Mouse (Mus musculus) limb, embryonic 11.5 days (tissue): Measurements from ENCODE around the gene Phb2. TPM values are rescaled to one million over a fixed set of nuclear protein-coding genes. Genes with fewer than 3 reads are reported as not detected.

ENCODE experiments used
- ATAC-seq: fragments of 200-750 bp; cut with Nextera tagmentation; 2 replicates; pipeline ENCODE4 v1.8.0; 2017; ENCODE audit warnings: low read depth; ENCODE audit not compliant: insufficient number of reproducible peaks, low FRiP score, low TSS enrichment
- DNase-seq: peaks from one replicate; pipeline ENCODE4 v3.0.0-alpha.2; 2015; ENCODE audit warnings: low spot score
- H3K27ac ChIP-seq: fragments of 300-500 bp; sonication (generic); replicated peaks from 2 replicates; pipeline ENCODE4 v1.5.1; 2014; ENCODE audit warnings: low read depth, mild to moderate bottlenecking, low read length
- H3K27me3 ChIP-seq: fragments of 300-500 bp; sonication (generic); 2 replicates; pipeline ENCODE4 v1.6.1; 2014; ENCODE audit warnings: mild to moderate bottlenecking, low read length, mixed read lengths; ENCODE audit not compliant: control insufficient read depth, insufficient read depth
- H3K36me3 ChIP-seq: fragments of 300-500 bp; sonication (generic); 2 replicates; pipeline ENCODE4 v1.6.1; 2014; ENCODE audit warnings: mild to moderate bottlenecking, low read length, moderate library complexity, mixed read lengths; ENCODE audit not compliant: control insufficient read depth, insufficient read depth
- H3K4me1 ChIP-seq: fragments of 300-500 bp; sonication (generic); 2 replicates; pipeline ENCODE4 v1.6.1; 2014; ENCODE audit warnings: low read length, mixed read lengths; ENCODE audit not compliant: control insufficient read depth, insufficient read depth
- H3K4me2 ChIP-seq: fragments of 300-500 bp; sonication (generic); 2 replicates; pipeline ENCODE4 v1.6.1; 2014; ENCODE audit warnings: low read depth, mild to moderate bottlenecking, moderate library complexity; ENCODE audit not compliant: severe bottlenecking
- H3K4me3 ChIP-seq: fragments of 300-500 bp; sonication (generic); 2 replicates; pipeline ENCODE4 v1.5.1; 2014; ENCODE audit warnings: low read depth, low read length
- H3K9ac ChIP-seq: fragments of 300-500 bp; sonication (generic); 2 replicates; pipeline ENCODE4 v1.6.1; 2014; ENCODE audit warnings: mild to moderate bottlenecking, low read length
- H3K9me3 ChIP-seq: fragments of 300-500 bp; sonication (generic); 2 replicates; pipeline ENCODE4 v1.6.1; 2016; ENCODE audit warnings: low read length; ENCODE audit not compliant: control insufficient read depth
- WGBS: fragments of 180-500 bp; shearing (Covaris S2); extraction: QIAGEN DNeasy Blood & Tissue Kit; methylation state at CpG from one replicate; pipeline ENCODE4 v1.1.7; 2014; 5-methylcytosine and 5-hydroxymethylcytosine counted together
- polyA plus RNA-seq: library from polyadenylated mRNA; unstranded; fragments of >200 nt; fragmentation: Nextera tagmentation; extraction: Ambion mirVana; gene quantifications from 2 replicates; pipeline ENCODE4 v1.2.1, GENCODE M21; 2014

Phb2 gene
- polyA plus RNA-seq, 1 experiment from 2014 or later = 427 TPM

DNA sequence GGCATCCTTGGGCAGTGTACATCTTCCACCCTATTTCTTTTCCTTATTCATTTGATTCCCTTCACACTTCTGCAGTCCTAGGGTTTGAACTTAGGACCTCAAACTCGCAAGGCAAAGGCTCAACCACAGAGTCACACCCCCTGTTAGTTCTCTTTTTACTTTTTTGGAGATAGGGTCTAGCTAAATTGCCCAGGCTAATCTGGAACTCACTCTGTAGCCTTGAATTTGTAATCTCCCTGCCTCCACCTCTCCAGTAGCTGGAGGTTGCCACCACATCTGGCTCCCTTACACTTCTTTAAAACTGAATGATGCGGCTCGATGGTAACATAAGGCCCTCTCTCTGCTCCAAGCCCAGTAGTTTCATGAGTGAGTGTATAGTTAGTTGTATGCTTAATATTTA lies 22.3 kb downstream of the Phb2 start:
- ATAC-seq = no peak

DNA sequence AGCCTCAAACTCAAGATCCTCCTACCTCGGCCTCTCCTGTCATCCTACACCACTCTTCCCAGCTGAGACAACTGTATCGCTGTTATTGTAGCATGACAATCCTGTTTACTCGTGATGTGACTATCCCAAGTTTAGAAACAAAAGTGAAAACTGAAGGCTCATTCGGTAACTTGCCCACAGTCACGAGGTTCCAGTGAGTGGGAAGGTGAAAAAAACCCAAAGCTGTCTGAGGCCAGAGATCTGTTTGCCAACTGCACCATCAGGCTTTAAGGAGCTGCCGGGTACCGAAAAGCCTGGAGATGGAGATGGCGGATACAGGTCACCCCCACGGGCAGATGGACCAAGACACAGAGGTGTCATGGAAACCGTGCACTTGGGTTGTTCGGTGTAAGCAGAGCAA lies 24.9 kb downstream of the Phb2 start:
- H3K9ac ChIP-seq = no peak overlapping the region

More for the DNA sequence above, 22.3 kb downstream of the Phb2 start:
- WGBS = 88% methylated on average over 3 of the region's 3 CpGs
- H3K27me3 ChIP-seq = no peaks in the 10 kb centered on the region
- H3K4me2 ChIP-seq = no peak overlapping the region
- DNase-seq = no peak
- no peaks in the 10 kb centered on the region for H3K36me3 ChIP-seq
- H3K4me1 ChIP-seq = peaks cover 9% of the 10 kb centered on the region
- no peak overlapping the region for H3K9ac ChIP-seq
- no peaks in the 10 kb centered on the region for H3K9me3 ChIP-seq
- H3K4me3 ChIP-seq = no peak overlapping the region
- no peak overlapping the region for H3K27ac ChIP-seq

DNA sequence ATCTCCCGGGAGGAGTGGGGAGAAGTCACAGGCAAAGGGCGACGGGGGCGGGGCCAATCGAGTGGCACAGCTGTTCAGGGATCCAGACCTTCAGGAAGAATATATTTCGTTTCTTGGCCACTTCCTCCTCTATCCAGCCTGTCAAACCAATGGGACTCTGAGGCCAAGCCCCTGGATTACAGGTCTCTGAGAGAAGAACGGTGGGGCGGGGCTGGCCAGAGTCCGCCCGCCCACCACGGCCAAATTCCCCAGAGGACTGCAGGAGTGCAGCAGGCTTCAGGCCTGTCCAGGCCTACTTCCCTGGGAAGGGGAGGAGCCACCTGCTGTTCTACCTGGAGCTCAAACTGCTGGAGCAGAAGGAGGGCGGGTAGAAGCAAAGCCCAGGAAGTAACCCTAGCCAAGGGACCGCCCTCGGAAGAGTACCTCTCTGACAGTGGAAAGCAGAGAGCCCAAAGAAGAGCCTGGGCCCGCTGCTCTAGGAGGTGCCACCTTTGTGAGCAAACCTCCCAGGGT lies 26.4 kb downstream of the Phb2 start, which contains the start of gene Ptpn6:
Ptpn6 (minus strand) TSS at position 204 of the 513 bp plus-strand sequence.
- no peak for ATAC-seq
- H3K4me3 ChIP-seq = no peak within 1 kb of the TSS
- H3K4me2 ChIP-seq = no peak within 1 kb of the TSS
- 34% methylated on average over 15 of the region's 15 CpGs for WGBS
- H3K27ac ChIP-seq = no peak within 1 kb of the TSS
- H3K9me3 ChIP-seq = no peaks in the 10 kb centered on the region
- peaks cover 4% of the 10 kb centered on the region; the same call in 1 of the 2 replicates for H3K36me3 ChIP-seq
- DNase-seq = peak; percentile 54
- H3K27me3 ChIP-seq = no peaks in the 10 kb centered on the region
- no peak within 1 kb of the TSS for H3K9ac ChIP-seq
- H3K4me1 ChIP-seq = peaks cover 2% of the 10 kb centered on the region; the same call in 1 of the 2 replicates

More for the DNA sequence above, 24.9 kb downstream of the Phb2 start:
- no peak for ATAC-seq
- WGBS = 92% methylated on average over 11 of the region's 11 CpGs
- Histone ChIP-seq H3K27ac (no peak overlapping the region), H3K4me1 (peaks cover 11% of the 10 kb centered on the region), H3K4me3 (no peak overlapping the region), H3K9me3 (no peaks in the 10 kb centered on the region), H3K27me3 (no peaks in the 10 kb centered on the region), H3K4me2 (no peak overlapping the region), H3K36me3 (no peaks in the 10 kb centered on the region)
- no peak for DNase-seq

DNA sequence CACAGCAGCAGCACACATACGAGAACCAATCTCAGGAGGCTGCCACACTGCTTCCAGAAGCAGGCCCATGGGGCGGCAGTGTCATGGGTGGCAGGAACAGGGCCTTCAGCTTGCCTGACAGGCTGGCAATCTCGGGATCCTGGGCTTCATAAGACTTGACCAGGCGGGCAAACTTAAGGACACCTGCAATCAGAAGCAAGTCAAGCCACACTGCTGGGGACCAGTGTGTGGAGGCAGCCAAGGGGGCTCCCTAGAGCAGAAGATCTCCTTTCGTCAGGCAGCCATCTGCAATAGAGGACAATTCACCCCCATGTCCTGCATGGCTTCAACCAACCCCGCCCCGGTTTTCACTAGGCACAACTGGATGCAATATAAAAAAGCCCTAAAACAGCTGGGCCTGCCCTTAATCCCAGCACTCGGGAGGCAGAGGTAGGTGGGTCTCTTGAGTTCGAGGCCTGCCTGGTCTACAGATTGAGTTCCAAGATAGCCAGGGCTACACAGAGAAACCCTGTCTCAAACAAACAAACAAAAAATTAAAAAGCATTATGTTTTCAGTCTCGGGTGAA lies 27.2 kb downstream of the Phb2 start:
- Histone ChIP-seq H3K4me2 (no peak overlapping the region), H3K27ac (no peak overlapping the region), H3K4me3 (no peak overlapping the region), H3K9ac (no peak overlapping the region), H3K36me3 (peaks cover 4% of the 10 kb centered on the region; the same call in 1 of the 2 replicates), H3K27me3 (no peaks in the 10 kb centered on the region), H3K9me3 (no peaks in the 10 kb centered on the region), H3K4me1 (peaks cover 2% of the 10 kb centered on the region; the same call in 1 of the 2 replicates)
- 86% methylated on average over 10 of the region's 10 CpGs for WGBS
- ATAC-seq = no peak
- no peak for DNase-seq

DNA sequence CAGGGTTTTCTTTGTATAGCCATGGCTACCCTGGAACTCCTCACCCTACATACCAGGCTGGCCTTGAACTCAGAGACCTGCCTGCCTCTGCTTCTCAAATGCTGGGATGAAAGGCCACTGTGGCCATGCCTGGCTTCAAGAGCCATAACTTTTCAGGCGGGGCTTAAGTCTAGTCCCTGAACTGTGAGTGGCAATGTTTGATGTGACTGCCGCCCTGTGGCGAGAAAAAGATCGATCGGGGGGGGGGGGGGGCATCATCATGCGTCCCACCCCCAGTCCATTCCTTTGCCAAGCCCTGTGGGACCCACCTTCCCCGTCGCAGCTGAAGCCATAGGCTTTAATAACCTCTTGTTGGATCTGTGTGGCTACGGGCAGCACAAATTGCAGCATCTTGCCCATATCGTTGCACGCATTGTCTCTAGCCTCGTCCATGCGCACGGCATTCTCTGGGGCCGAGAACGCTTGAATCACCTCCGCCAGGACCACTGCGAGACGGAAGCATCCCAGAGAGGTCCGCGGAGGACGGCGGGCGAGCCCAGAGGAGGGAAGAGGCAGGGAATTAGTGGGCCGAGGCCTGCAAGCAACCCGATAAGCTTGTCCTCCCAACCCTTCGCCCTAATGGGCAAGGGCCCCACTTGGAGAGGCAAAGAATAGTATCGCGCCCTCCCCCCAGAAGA lies 28.2 kb downstream of the Phb2 start:
- H3K4me2 ChIP-seq = peak overlapping the region; percentile 80
- ATAC-seq (peak; percentile 8; the same call in 1 of the 2 replicates), DNase-seq (no peak)
- peaks cover 11% of the 10 kb centered on the region for H3K36me3 ChIP-seq
- peak overlapping the region; percentile 95 for H3K9ac ChIP-seq
- under 1% methylated on average over 29 of the region's 29 CpGs for WGBS
- peak overlapping the region; percentile 67 for H3K4me3 ChIP-seq
- no peaks in the 10 kb centered on the region for H3K9me3 ChIP-seq
- H3K27ac ChIP-seq = peak overlapping the region; percentile 99
- H3K4me1 ChIP-seq = peaks cover 10% of the 10 kb centered on the region
- no peaks in the 10 kb centered on the region for H3K27me3 ChIP-seq

DNA sequence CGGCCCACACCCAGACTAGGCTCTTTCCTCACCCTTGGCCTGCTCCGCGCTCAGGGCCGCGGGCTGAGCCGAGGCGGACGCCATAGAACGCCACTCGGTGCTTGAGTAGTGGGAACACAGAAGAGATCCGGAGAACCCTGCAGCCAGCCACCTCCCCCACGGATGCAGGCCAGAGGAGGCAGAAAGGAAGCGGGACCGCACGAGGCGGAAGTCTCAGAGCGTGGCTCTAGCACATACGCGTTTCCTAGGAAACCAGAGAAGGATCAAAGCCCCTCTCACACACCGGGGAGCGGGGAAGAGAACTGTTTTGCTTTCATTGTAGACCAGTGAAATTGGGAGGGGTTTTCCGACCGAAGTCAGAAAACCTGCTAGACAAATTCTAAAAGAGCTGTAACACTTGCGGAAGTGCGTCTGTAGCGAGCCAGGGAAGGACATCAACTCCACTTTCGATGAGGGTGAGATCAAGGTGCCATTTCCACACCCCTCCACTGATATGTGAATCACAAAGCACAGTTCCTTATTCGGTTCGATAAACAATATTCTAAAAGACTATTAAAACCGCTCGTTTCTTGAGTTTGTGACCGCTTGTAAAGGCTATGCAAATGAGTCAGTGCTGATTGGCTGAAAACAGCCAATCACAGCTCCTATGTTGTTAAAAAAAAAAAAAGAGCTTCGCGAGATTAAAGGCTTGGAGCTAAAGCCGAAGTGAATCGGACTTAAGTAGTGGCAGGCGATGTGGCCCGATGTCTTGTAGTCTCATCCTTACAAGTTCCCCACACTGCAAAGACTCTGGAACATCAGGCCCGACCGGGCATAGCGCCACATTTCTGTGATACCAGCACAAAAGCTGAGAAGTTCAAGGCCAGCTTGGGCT lies 29.0 kb downstream of the Phb2 start, which contains the start of gene Grcc10:
Grcc10 (minus strand) TSS at position 487 of the 874 bp plus-strand sequence.
- Histone ChIP-seq H3K4me1 (peaks cover 14% of the 10 kb centered on the region), H3K4me2 (peak within 1 kb of the TSS; percentile 80), H3K4me3 (peak within 1 kb of the TSS; percentile 67), H3K36me3 (peaks cover 11% of the 10 kb centered on the region), H3K27me3 (no peaks in the 10 kb centered on the region), H3K9ac (peak within 1 kb of the TSS; percentile 95), H3K9me3 (no peaks in the 10 kb centered on the region), H3K27ac (peak within 1 kb of the TSS; percentile 99)
- DNase-seq = peak; percentile 94
- ATAC-seq = peak; percentile 85
- under 1% methylated on average over 41 of the region's 41 CpGs for WGBS

DNA sequence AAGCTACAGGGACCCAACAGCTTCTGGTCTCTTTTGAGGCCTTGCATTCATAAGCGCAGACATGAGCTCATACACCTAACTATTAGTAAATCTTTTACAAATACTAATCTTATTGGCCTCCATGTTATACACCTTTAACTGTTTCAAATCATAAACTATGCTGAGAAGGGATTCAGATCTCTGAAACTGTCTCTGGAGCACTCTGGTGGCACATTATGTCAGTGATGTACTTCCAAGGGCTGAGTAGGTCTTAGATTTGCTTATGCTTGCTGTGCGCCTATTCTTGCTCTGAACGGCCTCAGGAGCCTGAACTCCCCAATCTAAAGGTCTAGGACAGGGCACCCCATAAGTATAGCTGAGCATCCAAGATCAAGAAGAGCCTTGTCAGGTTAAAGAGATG lies 29.7 kb downstream of the Phb2 start:
- Histone ChIP-seq H3K4me1 (peaks cover 21% of the 10 kb centered on the region), H3K36me3 (peaks cover 12% of the 10 kb centered on the region), H3K4me3 (peak overlapping the region; percentile 67; the same call in 1 of the 2 replicates), H3K9me3 (no peaks in the 10 kb centered on the region), H3K4me2 (peak overlapping the region; percentile 80), H3K27ac (peak overlapping the region; percentile 99; the same call in 1 of the 2 replicates), H3K9ac (no peak overlapping the region), H3K27me3 (no peaks in the 10 kb centered on the region)
- DNase-seq (no peak), ATAC-seq (no peak)
- WGBS = 74% methylated on average over 3 of the region's 3 CpGs
